9 mouse cellular contexts compared by ENCODE assay signal in the genomic region with DNA sequence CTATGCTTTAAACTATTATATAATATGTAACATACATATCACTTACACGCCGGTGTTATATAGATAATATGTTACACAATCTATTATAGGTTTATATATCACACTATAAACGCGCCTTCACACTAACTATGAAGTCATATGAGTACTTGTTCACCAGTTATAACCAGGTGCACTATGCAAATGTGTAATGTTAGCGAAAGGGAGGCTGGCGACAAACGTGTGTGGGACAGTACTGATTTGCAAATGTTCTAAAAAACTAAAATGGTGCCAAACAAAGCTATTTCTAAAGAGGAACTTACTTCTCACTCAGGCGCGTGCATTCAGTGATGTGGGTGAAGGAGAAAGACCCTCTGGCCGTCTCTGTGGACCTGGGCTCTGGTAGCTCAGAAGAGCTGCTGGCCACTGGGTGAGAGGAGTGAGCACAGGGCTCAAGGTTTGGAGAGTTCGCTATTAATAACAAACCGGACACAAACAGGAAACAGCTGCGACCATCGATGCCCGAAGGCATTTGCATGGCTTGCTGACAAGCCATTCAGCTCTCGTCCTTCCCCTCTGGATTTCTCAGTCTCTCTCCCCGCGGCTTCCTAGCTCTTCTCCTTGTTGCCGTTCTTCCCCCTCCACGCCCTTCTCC. TPM values are rescaled to one million over a fixed set of nuclear protein-coding genes. Genes with fewer than 3 reads are reported as not detected.
DNase-seq lines count a peak whose midpoint lies in the region; ATAC-seq lines count a peak whose summit lies in the region.
"Had no signal": no experiment of that assay in that cellular context is flagged by ENCODE, and none has a peak within 500 bp of the region (broad histone marks: within the 10 kb centered on the region; RNA-seq: fewer than 3 reads in every experiment).

No protein-coding gene starts in this region.

- no peak overlapping the region for H3K4me3 ChIP-seq in heart, embryonic 16.5 days (ENCODE audit: low read length)
- no peak overlapping the region for H3K4me3 ChIP-seq in lung, embryonic 16.5 days (ENCODE audit: low read length)
- H3K4me3 ChIP-seq: neural tube, embryonic 12.5 days had no signal

- no peaks in the 10 kb centered on the region for H3K9me3 ChIP-seq in heart, embryonic 16.5 days (replicated peaks; ENCODE audit: control insufficient read depth, low read length)
- no peaks in the 10 kb centered on the region for H3K9me3 ChIP-seq in lung, embryonic 16.5 days (ENCODE audit: control insufficient read depth, low read length)
- H3K9me3 ChIP-seq: neural tube, embryonic 12.5 days had no signal

- ATAC-seq in heart, embryonic 16.5 days (replicated peaks; ENCODE audit: extremely low read depth, insufficient read depth, low FRiP score) = no peak
- ATAC-seq in lung, embryonic 16.5 days (ENCODE audit: low read depth) = peak; percentile 24; the same call in 1 of the 2 replicates

- H3K27ac ChIP-seq in heart, embryonic 16.5 days (ENCODE audit: low read length) = no peak overlapping the region
- H3K27ac ChIP-seq in lung, embryonic 16.5 days (ENCODE audit: low read length) = no peak overlapping the region
- H3K27ac ChIP-seq: neural tube, embryonic 12.5 days had no signal

- H3K36me3 ChIP-seq in heart, embryonic 16.5 days (ENCODE audit: control insufficient read depth, insufficient read depth) = no peaks in the 10 kb centered on the region
- H3K36me3 ChIP-seq in lung, embryonic 16.5 days (ENCODE audit: control insufficient read depth, insufficient read depth, low read length) = no peaks in the 10 kb centered on the region
- H3K36me3 ChIP-seq: neural tube, embryonic 12.5 days had no signal

- peak overlapping the region; percentile 15; the same call in 1 of the 2 replicates for H3K4me2 ChIP-seq in heart, embryonic 16.5 days (ENCODE audit: low read depth, low read length)
- 0 out of 2 replicates have a peak overlapping the region, but pooled peaks have one; percentile 11 for H3K4me2 ChIP-seq in lung, embryonic 16.5 days (ENCODE audit: low read depth, low read length)
- H3K4me2 ChIP-seq: neural tube, embryonic 12.5 days had no signal

- 58% methylated on average over 20 of the region's 20 CpGs for WGBS in heart, embryonic 16.5 days
- 62% methylated on average over 20 of the region's 20 CpGs for WGBS in lung, embryonic 16.5 days

- DNase-seq in retina, postnatal 1 day = peak; percentile 20
- no peak for DNase-seq in retina, embryonic 14.5 days (ENCODE audit: low spot score)
- no peak for DNase-seq in urinary bladder, postnatal 25 days (ENCODE audit: low spot score)
- no peak for DNase-seq in left cerebral cortex, adult 18-20 months (ENCODE audit: low spot score in 2 of 2)
- no peak for DNase-seq in layer of hippocampus, adult 18-20 months (ENCODE audit: low spot score in 2 of 2)
- DNase-seq: layer of hippocampus, postnatal 36 days had no signal

- no peaks in the 10 kb centered on the region for H3K27me3 ChIP-seq in heart, embryonic 16.5 days (ENCODE audit: control insufficient read depth, insufficient read depth, low read length)
- no peaks in the 10 kb centered on the region for H3K27me3 ChIP-seq in lung, embryonic 16.5 days (ENCODE audit: control insufficient read depth, insufficient read depth, low read depth, low read length)
- H3K27me3 ChIP-seq: neural tube, embryonic 12.5 days had no signal

- H3K4me1 ChIP-seq in heart, embryonic 16.5 days (ENCODE audit: control insufficient read depth, insufficient read depth, low read length) = no peaks in the 10 kb centered on the region
- no peaks in the 10 kb centered on the region; the same call in 1 of the 2 replicates for H3K4me1 ChIP-seq in lung, embryonic 16.5 days (replicated peaks; ENCODE audit: control insufficient read depth, insufficient read depth, low read length)
- H3K4me1 ChIP-seq: neural tube, embryonic 12.5 days had no signal

- no peak overlapping the region for H3K9ac ChIP-seq in heart, embryonic 16.5 days (ENCODE audit: low read length)
- no peak overlapping the region for H3K9ac ChIP-seq in lung, embryonic 16.5 days (ENCODE audit: low read length)
- H3K9ac ChIP-seq: neural tube, embryonic 12.5 days had no signal

RNA-seq across cellular contexts. Expression of a gene that starts 13.8 kb away (rescaled TPM):
- 50.9 and 52.8 TPM in 2 replicates for polyA plus RNA-seq in heart, embryonic 16.5 days (2015; fragmentation: Nextera tagmentation; extraction: Ambion mirVana)
- 79.5 and 88.8 TPM in 2 replicates for polyA plus RNA-seq in lung, embryonic 16.5 days (2015; fragmentation: Nextera tagmentation; extraction: Ambion mirVana)
- total RNA-seq in left cerebral cortex, adult 18-20 months (2021) = 10 to 100 TPM; 54.3 to 54.7 TPM
- 10 to 100 TPM; 56.4 to 57.8 TPM for total RNA-seq in layer of hippocampus, adult 18-20 months (2021)
